Mouse (Mus musculus) gastrocnemius, postnatal 36 days (tissue): Measurements from ENCODE around the gene Anp32e. TPM values are rescaled to one million over a fixed set of nuclear protein-coding genes. Genes with fewer than 3 reads are reported as not detected.

Source experiments
- DNase-seq, 2 experiments: peaks; one replicate each; pipeline ENCODE4 v3.0.0; 2022
- intact Hi-C: fragments of 180-260 bp; cut with DNase I; formaldehyde crosslinking; loops from one replicate; pipeline ENCODE4 v1.15.1; 2025
- total RNA-seq, 2 experiments: library from RNA; stranded (reverse); gene quantifications; 2 replicates each; pipeline ENCODE4 v1.2.3; 2021

The Anp32e gene
- total RNA-seq, 2 experiments from 2014 or later = 67.1 to 71.1 TPM

DNA sequence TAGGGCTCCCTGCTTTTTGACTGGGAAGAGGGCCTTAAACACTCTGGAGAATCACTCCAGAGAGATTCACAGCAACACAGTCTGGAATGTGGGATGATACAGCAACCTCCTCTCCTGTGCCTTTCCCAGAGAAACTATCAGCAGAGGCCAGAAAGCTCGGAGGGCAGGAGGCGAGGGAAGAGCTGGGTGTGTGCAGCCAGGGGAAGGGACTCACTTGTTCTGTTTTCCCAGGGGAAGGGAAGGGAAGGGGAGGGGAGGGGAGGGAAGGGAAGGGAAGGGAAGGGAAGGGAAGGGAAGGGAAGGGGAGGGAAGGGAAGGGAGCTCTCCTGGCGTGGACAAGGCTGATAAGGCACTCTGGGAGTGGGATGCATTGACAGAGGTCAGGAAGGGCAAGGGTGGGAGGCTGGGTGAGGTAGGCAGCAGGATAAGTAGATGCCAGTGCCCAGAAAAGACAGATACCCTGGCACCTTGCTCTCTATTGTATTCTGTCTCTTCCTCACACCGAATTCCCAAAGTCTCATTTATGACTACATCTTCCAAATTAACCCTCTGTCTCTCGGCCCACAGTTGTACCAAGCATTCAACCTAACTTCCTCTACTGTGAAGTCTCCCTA, 64.1 kb downstream of the Anp32e start:
- intact Hi-C loops = no loop called here
- DNase-seq = no peak

DNA sequence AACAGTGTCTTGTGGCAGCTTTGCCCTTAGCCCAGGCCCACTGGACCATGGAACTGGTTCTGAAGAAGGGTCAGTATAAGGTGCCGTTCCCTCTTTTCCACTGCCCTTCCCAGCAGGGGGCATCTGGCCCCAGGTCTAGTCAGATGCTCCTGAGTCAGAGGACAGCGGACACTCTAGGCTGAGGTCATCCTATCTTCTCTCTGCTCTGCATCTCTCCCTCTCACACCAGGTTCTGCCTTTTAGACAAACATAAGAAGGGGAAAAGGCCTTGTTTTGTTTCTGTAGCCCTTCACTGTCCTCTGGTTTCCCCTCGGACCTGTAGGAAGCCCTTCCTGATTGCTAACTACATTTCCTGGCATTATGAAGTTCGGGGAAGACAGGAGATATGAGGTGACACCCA, 64.8 kb downstream of the Anp32e start:
- DNase-seq = no peak
- intact Hi-C loops = no loop called here

DNA sequence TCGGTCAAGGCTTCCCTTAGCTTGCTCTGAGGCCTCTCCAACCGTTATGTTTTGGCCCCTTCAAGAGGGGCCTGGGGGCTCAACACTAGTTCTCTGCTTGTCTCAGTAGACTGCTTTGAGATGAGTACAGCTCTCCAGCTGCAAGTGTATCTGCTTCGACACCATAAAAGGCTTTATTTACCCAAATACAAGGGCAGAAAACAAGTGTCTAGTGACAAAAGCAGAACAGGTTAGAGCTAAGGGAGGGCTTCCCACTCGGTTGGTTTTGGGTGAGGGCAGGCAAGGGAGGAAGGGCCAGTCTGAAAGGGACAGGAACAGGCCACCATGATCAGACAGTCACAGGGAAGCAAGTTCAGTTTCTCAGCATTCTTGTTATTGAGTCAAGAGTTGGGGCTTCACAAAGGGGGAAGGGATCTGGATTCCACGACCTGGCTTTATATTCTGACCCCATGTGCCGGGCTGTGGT, 65.4 kb downstream of the Anp32e start:
- no peak for DNase-seq
- intact Hi-C loops = no loop called here

DNA sequence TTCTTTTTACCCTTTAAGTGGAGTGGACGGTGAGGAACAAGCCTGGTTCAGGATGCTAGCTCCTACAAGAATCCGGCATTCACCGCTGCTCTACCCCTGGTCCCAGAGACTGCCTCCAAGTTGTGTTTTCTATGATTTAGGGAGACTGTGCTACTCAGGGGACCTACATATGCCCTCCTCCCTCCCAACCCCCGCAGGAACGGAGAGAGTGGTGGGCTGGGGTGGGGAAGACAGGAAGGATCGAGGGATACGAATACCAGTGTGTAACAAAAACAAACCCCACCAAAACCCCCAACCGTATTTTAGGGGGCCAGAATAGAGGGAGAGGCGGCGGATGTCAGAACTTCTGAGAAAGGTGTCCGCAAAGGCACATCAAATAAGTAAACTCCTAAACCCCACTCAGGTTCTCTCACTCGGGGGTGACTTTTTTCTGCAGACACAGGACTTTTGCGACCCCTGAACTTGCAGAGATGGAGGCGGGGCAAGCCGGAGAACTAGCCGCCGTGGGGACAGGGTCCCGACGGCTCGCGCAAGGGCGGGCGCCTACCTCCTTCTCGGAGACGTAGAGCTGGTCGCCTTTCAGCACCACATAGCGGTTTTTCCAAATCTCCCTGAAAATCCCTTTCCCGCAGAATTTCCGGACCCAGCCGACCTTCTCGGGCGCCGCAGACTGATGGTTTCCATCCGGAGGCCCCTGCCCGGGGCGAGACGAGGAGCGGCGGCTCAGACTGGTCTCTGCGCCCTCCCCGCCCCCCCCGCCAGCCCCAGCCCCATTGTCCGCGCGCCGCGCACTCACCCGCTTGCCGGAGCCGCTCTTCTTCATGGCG, 66.1 kb downstream of the Anp32e start:
- intact Hi-C loops = no loop called here
- DNase-seq = no peak

DNA sequence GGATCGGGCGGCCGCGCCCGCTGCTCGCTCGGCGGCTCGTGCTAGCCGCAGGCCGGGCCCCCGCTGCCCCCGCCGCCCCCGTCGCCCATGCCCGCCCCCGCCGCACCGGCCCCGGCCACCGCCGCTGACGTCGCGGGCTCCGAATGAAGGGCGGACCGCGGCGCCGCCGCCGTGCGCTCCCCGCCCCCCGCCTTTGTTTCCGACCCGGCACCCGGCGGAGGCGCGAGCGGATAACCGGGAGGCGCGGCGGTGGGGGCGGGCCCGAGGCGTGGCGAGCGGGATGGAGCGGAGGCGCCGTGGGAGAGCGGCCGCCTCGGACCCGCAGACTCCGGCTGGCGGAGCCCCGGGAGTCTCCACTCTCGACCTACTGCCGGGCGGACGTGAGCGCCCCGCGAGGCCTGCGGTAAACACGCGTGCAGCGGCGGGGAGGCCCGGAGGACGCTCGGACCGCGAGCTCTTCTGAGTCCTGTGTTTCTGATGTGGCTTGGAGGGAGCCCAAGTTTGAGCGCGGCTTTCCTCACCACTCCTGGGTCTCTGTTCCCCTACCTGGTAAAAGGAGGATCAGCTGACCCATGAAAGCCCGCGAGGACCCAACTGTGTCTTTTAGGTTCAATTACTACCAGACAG, 66.9 kb downstream of the Anp32e start, which contains the start of gene Plekho1:
Plekho1 (minus strand) TSS at position 200 of the 627 bp plus-strand sequence.
- intact Hi-C loops = no loop called here
- no peak for DNase-seq

DNA sequence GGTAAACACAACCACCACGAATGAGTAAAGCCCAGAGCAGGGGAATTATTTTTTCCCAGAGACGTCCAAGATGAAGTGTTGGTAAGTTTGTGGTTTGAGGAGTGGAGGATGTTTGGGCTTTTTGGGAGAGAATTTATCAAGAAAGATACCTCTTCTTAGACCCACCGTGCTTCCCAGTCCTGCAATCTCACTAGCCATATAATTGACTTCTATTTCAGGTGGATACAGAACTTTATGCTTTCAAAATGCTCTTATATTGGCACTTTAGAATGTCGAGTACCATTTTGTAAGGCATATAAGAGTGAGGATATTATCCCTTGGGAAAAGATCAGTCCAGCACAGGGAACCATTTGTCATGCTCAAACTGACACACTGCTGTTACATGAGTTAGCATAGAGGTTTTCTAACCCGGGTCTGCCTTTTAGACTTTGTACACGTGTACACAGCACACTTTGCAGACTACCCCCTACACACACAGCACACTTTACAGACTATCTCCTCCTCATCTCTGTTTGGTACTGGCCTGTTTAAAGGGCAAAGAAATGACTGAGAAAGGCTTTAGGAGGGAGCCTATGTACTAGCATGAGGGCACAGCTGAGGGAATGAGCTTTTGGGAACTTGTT, 67.5 kb downstream of the Anp32e start:
- intact Hi-C loops = no loop called here
- no peak for DNase-seq

Other genes starting within 250 kb of the Anp32e start
- 10 to 100 TPM; 25.7 to 41.2 TPM for gene Adamtsl4, start 241.3 kb upstream of the Anp32e start, total RNA-seq
- 10 to 100 TPM; 14.3 to 28.4 TPM for gene Ecm1, start 189.7 kb upstream of the Anp32e start, total RNA-seq
- 10 to 100 TPM; 28.0 to 28.7 TPM for gene Tars2, start 169.0 kb upstream of the Anp32e start, total RNA-seq
- 10 to 100 TPM; 27.8 to 36.1 TPM for gene Rprd2, start 110.4 kb upstream of the Anp32e start, total RNA-seq
- 10 to 100 TPM; 12.5 to 14.5 TPM for gene Prpf3, start 73.4 kb upstream of the Anp32e start, total RNA-seq
- 100 to 1,000 TPM; 289 to 304 TPM for gene Mrps21, start 57.7 kb upstream of the Anp32e start, total RNA-seq
- gene Ciart, start 47.0 kb upstream of the Anp32e start, total RNA-seq = 1 to 10 TPM; 4.4 to 7.9 TPM
- gene BC028528, start 37.2 kb upstream of the Anp32e start, total RNA-seq = 1 to 10 TPM; 1.8 to 4.0 TPM
- 10 to 100 TPM; 41.7 to 48.0 TPM for gene Aph1a, start 35.3 kb upstream of the Anp32e start, total RNA-seq
- gene Car14, start 24.6 kb upstream of the Anp32e start, total RNA-seq = 10 to 100 TPM; 71.9 to 92.1 TPM
- gene Plekho1, start 66.8 kb downstream of the Anp32e start, total RNA-seq = 10 to 100 TPM; 17.6 to 23.6 TPM
- 10 to 100 TPM; 13.4 to 17.5 TPM for gene Vps45, start 129.2 kb downstream of the Anp32e start, total RNA-seq
- 10 to 100 TPM; 46.6 to 49.0 TPM for gene Otud7b, start 175.3 kb downstream of the Anp32e start, total RNA-seq
- gene Mtmr11, start 232.8 kb downstream of the Anp32e start, total RNA-seq = 1 to 10 TPM; 1.6 to 2.3 TPM
- 10 to 100 TPM; 10.7 to 11.6 TPM for gene Sf3b4, start 243.1 kb downstream of the Anp32e start, total RNA-seq